Mouse (Mus musculus): ENCODE measurements around the gene Mbd3l2. TPM values are rescaled to one million over a fixed set of nuclear protein-coding genes. Genes with fewer than 3 reads are reported as not detected.
A peak's percentile ranks its signal among the peaks of the same experiment; 100 is the strongest.
"Not testable (repeated sequence)": the region's sequence is repeated elsewhere in the genome, so short reads cannot be mapped to it uniquely, and the experiment has no call there.

The Mbd3l2 gene
- polyA plus RNA-seq (2012; fragmentation: generic; extraction: Trizol): not detected
- long read RNA-seq, experiment 1: 0 reads
- long read RNA-seq, experiment 2: 0 reads

DNA sequence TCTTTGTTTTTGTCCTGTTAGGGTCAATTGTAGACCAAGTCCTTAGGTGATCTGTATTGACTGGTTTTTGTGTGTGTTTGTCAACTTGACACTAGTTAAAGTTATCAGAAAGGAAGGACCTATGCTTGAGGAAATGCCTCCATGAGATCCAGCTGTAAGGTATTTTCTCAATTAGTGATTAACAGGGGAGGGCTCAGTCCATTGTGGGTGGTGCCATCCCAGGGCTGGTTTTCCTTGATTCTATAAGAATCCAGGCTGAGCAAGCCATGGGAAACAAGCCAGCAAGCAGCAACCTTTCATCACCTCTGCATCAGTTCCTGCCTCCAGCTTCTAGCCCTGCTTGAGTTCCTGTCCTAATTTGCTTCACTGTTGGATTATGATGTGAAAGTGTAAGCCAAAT lies at the start of gene Mbd3l2:
Mbd3l2 (plus strand) TSS at position 301 of the 400 bp plus-strand sequence.
- H3K36me3 ChIP-seq (ENCODE audit: control insufficient read depth, insufficient read depth): no peaks in the 10 kb centered on the region
- no peaks in the 10 kb centered on the region for H3K79me2 ChIP-seq (ENCODE audit: control insufficient read depth, insufficient read depth)
- H3K27me3 ChIP-seq (ENCODE audit: control insufficient read depth, insufficient read depth, insufficient read length): no peaks in the 10 kb centered on the region
- no peaks in the 10 kb centered on the region for H3K79me3 ChIP-seq (ENCODE audit: low read depth)
- H3K4me3 ChIP-seq (ENCODE audit: insufficient read depth, poor library complexity, severe bottlenecking): no peak within 1 kb of the TSS
- H3ac ChIP-seq (ENCODE audit: control insufficient read depth, insufficient read length, low read depth): no peak within 1 kb of the TSS
- TF ChIP-seq FOSL1 (IDR thresholded peaks at IDR 0.05; ENCODE audit: insufficient read depth, low read length, poor library complexity, severe bottlenecking) (no peak), CEBPB (IDR thresholded peaks at IDR 0.05; ENCODE audit: low read depth) (no peak), MYOD1 (IDR thresholded peaks at IDR 0.05; ENCODE audit: control insufficient read depth, insufficient read length, low read depth) (no peak), MAX (IDR thresholded peaks at IDR 0.05) (no peak), USF1 (IDR thresholded peaks at IDR 0.05; ENCODE audit: low read depth) (no peak), MYOG (IDR thresholded peaks at IDR 0.05; ENCODE audit: control insufficient read depth, extremely low read depth, insufficient read length) (no peak), CTCF (IDR thresholded peaks at IDR 0.05; ENCODE audit: control insufficient read depth, insufficient read depth, insufficient read length) (no peak)

- Histone ChIP-seq H3K4me3 (ENCODE audit: insufficient read depth, poor library complexity, severe bottlenecking) (peak overlapping the region; percentile 18), H3K79me2 (ENCODE audit: control insufficient read depth, insufficient read depth) (no peaks in the 10 kb centered on the region), H3K36me3 (ENCODE audit: control insufficient read depth, insufficient read depth) (no peaks in the 10 kb centered on the region), H3K27me3 (ENCODE audit: control insufficient read depth, insufficient read depth, insufficient read length) (no peaks in the 10 kb centered on the region), H3K79me3 (ENCODE audit: low read depth) (no peaks in the 10 kb centered on the region), H3ac (ENCODE audit: control insufficient read depth, insufficient read length, low read depth) (peak overlapping the region; percentile 35)
- no peak for TF ChIP-seq MYOG (IDR thresholded peaks at IDR 0.05; ENCODE audit: control insufficient read depth, extremely low read depth, insufficient read length)
- no peak for TF ChIP-seq FOSL1 (IDR thresholded peaks at IDR 0.05; ENCODE audit: insufficient read depth, low read length, poor library complexity, severe bottlenecking)
- TF ChIP-seq CTCF (IDR thresholded peaks at IDR 0.05; ENCODE audit: control insufficient read depth, insufficient read depth, insufficient read length): no peak
- no peak for TF ChIP-seq CEBPB (IDR thresholded peaks at IDR 0.05; ENCODE audit: low read depth)
- TF ChIP-seq MYOD1 (IDR thresholded peaks at IDR 0.05; ENCODE audit: control insufficient read depth, insufficient read length, low read depth): no peak
- TF ChIP-seq USF1 (IDR thresholded peaks at IDR 0.05; ENCODE audit: low read depth): no peak
- TF ChIP-seq MAX (IDR thresholded peaks at IDR 0.05): no peak
Measured at GRCm38 (mm10) chr9:18385782-18386181, 44.7 kb upstream of the Mbd3l2 start.

GRCm38 (mm10) chr9:18399629-18400028 lies 30.8 kb upstream of the Mbd3l2 start:
- no peaks in the 10 kb centered on the region for H3K36me3 ChIP-seq (ENCODE audit: control insufficient read depth, insufficient read depth)
- no peak overlapping the region for H3ac ChIP-seq (ENCODE audit: control insufficient read depth, insufficient read length, low read depth)
- no peaks in the 10 kb centered on the region for H3K79me3 ChIP-seq (ENCODE audit: low read depth)
- no peaks in the 10 kb centered on the region for H3K27me3 ChIP-seq (ENCODE audit: control insufficient read depth, insufficient read depth, insufficient read length)
- H3K79me2 ChIP-seq (ENCODE audit: control insufficient read depth, insufficient read depth): no peaks in the 10 kb centered on the region
- no peak overlapping the region for H3K4me3 ChIP-seq (ENCODE audit: insufficient read depth, poor library complexity, severe bottlenecking)
- TF ChIP-seq USF1 (IDR thresholded peaks at IDR 0.05; ENCODE audit: low read depth) (no peak), MAX (IDR thresholded peaks at IDR 0.05) (no peak), CEBPB (IDR thresholded peaks at IDR 0.05; ENCODE audit: low read depth) (no peak), MYOG (IDR thresholded peaks at IDR 0.05; ENCODE audit: control insufficient read depth, extremely low read depth, insufficient read length) (no peak), FOSL1 (IDR thresholded peaks at IDR 0.05; ENCODE audit: insufficient read depth, low read length, poor library complexity, severe bottlenecking) (no peak), MYOD1 (IDR thresholded peaks at IDR 0.05; ENCODE audit: control insufficient read depth, insufficient read length, low read depth) (no peak), CTCF (IDR thresholded peaks at IDR 0.05; ENCODE audit: control insufficient read depth, insufficient read depth, insufficient read length) (no peak)

GRCm38 (mm10) chr9:18402895-18403294 lies 27.6 kb upstream of the Mbd3l2 start, which contains the start of gene Naalad2:
Naalad2 (minus strand) TSS chr9:18402995.
- not testable (repeated sequence) for H3K36me3 ChIP-seq (ENCODE audit: control insufficient read depth, insufficient read depth); H3K79me2 ChIP-seq (ENCODE audit: control insufficient read depth, insufficient read depth); H3K27me3 ChIP-seq (ENCODE audit: control insufficient read depth, insufficient read depth, insufficient read length); H3ac ChIP-seq (ENCODE audit: control insufficient read depth, insufficient read length, low read depth); H3K79me3 ChIP-seq (ENCODE audit: low read depth); H3K4me3 ChIP-seq (ENCODE audit: insufficient read depth, poor library complexity, severe bottlenecking)

DNA sequence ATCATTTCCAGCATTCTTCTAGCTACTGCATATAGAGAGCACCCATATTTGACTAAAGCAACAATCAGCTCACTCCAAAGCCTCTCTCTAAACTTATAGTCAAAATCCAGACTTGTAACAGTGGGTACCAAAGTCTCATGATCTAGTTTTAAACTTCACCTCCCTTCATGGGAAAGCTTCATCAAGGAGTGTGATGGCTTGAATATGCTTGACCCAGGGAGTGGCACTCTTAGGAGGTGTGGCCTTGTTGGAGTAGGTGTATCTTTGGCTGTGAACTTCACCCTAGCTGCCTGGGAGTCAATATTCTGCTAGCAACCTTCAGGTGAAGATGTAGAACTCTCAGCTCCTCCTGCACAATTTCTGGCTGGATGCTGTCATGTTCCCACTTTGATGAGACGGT lies 26.3 kb upstream of the Mbd3l2 start, which contains the start of gene Ubtfl1:
Ubtfl1 (plus strand) TSS at position 301 of the 400 bp plus-strand sequence.
- H3K36me3 ChIP-seq (ENCODE audit: control insufficient read depth, insufficient read depth): no peaks in the 10 kb centered on the region
- no peaks in the 10 kb centered on the region for H3K79me2 ChIP-seq (ENCODE audit: control insufficient read depth, insufficient read depth)
- H3K4me3 ChIP-seq (ENCODE audit: insufficient read depth, poor library complexity, severe bottlenecking): no peak within 1 kb of the TSS
- H3ac ChIP-seq (ENCODE audit: control insufficient read depth, insufficient read length, low read depth): no peak within 1 kb of the TSS
- no peaks in the 10 kb centered on the region for H3K27me3 ChIP-seq (ENCODE audit: control insufficient read depth, insufficient read depth, insufficient read length)
- no peak for TF ChIP-seq MYOG (IDR thresholded peaks at IDR 0.05; ENCODE audit: control insufficient read depth, extremely low read depth, insufficient read length)
- TF ChIP-seq MYOD1 (IDR thresholded peaks at IDR 0.05; ENCODE audit: control insufficient read depth, insufficient read length, low read depth): no peak
- no peak for TF ChIP-seq MAX (IDR thresholded peaks at IDR 0.05)
- TF ChIP-seq USF1 (IDR thresholded peaks at IDR 0.05; ENCODE audit: low read depth): no peak
- TF ChIP-seq CEBPB (IDR thresholded peaks at IDR 0.05; ENCODE audit: low read depth): no peak
- no peak for TF ChIP-seq CTCF (IDR thresholded peaks at IDR 0.05; ENCODE audit: control insufficient read depth, insufficient read depth, insufficient read length)
- H3K79me3 ChIP-seq (ENCODE audit: low read depth): no peaks in the 10 kb centered on the region

DNA sequence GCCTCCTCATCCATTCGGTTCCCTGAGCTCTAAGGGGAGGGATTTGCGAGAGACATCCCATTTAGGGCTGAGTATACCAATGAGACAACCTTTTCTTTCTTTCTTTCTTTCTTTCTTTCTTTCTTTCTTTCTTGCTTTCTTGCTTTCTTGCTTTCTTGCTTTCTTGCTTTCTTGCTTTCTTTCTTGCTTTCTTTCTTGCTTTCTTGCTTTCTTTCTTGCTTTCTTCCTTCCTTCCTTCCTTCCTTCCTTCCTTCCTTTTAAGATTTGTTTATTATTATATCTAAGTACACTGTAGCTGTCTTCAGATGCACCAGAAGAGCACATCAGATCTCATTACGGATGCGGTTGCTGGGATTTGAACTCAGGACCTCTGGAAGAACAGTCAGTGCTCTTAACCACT lies 18.1 kb upstream of the Mbd3l2 start:
- H3ac ChIP-seq (ENCODE audit: control insufficient read depth, insufficient read length, low read depth); H3K4me3 ChIP-seq (ENCODE audit: insufficient read depth, poor library complexity, severe bottlenecking); H3K79me2 ChIP-seq (ENCODE audit: control insufficient read depth, insufficient read depth); H3K36me3 ChIP-seq (ENCODE audit: control insufficient read depth, insufficient read depth); H3K79me3 ChIP-seq (ENCODE audit: low read depth); H3K27me3 ChIP-seq (ENCODE audit: control insufficient read depth, insufficient read depth, insufficient read length): not testable (repeated sequence)
